Mouse (Mus musculus) limb, embryonic 14.5 days (tissue): ENCODE measurements around the gene Mmel1. TPM values are rescaled to one million over a fixed set of nuclear protein-coding genes. Genes with fewer than 3 reads are reported as not detected.

Experiments
- ATAC-seq: fragments of 200-750 bp; cut with Nextera tagmentation; 2 replicates; pipeline ENCODE4 v1.8.0; 2017; ENCODE audit warnings: low read depth, moderate number of reproducible peaks, moderate TSS enrichment; ENCODE audit not compliant: low FRiP score
- DNase-seq: peaks from one replicate; pipeline ENCODE4 v3.0.0-alpha.2; 2015; ENCODE audit warnings: low spot score
- H3K27ac ChIP-seq: fragments of 300-500 bp; sonication (generic); replicated peaks from 2 replicates; pipeline ENCODE4 v1.5.1; 2014; ENCODE audit warnings: low read depth, mild to moderate bottlenecking, low read length, moderate library complexity, mixed read lengths
- H3K27me3 ChIP-seq: fragments of 300-500 bp; sonication (generic); 2 replicates; pipeline ENCODE4 v1.6.1; 2014; ENCODE audit warnings: low read length, mixed read lengths; ENCODE audit not compliant: control insufficient read depth, insufficient read depth
- H3K36me3 ChIP-seq: fragments of 300-500 bp; sonication (generic); 2 replicates; pipeline ENCODE4 v1.6.1; 2014; ENCODE audit warnings: mild to moderate bottlenecking, low read length, moderate library complexity, mixed read lengths; ENCODE audit not compliant: control insufficient read depth, insufficient read depth
- H3K4me1 ChIP-seq: fragments of 300-500 bp; sonication (generic); 2 replicates; pipeline ENCODE4 v1.6.1; 2014; ENCODE audit warnings: antibody characterized with exemption, low read length, mixed read lengths; ENCODE audit not compliant: control insufficient read depth, insufficient read depth
- H3K4me2 ChIP-seq: fragments of 300-500 bp; sonication (generic); replicated peaks from 2 replicates; pipeline ENCODE4 v1.6.1; 2014; ENCODE audit warnings: low read depth, mild to moderate bottlenecking, low read length, moderate library complexity; ENCODE audit not compliant: severe bottlenecking
- H3K4me3 ChIP-seq: fragments of 300-500 bp; sonication (generic); replicated peaks from 2 replicates; pipeline ENCODE4 v1.5.1; 2014; ENCODE audit warnings: low read length
- H3K9ac ChIP-seq: fragments of 300-500 bp; sonication (generic); 2 replicates; pipeline ENCODE4 v1.6.1; 2014; ENCODE audit warnings: mild to moderate bottlenecking, low read depth, low read length, moderate library complexity; ENCODE audit not compliant: severe bottlenecking
- H3K9me3 ChIP-seq: fragments of 300-500 bp; sonication (generic); 2 replicates; pipeline ENCODE4 v1.6.1; 2016; ENCODE audit warnings: low read length; ENCODE audit not compliant: control insufficient read depth
- POLR2A ChIP-seq: fragments of 200-500 bp; IDR thresholded peaks from 2 replicates; pipeline ENCODE4 v1.8.0; 2012; ENCODE audit warnings: inconsistent platforms, mild to moderate bottlenecking, moderate library complexity, borderline replicate concordance; ENCODE audit not compliant: insufficient read depth, insufficient read length; ENCODE audit errors: extremely low read depth
- WGBS: fragments of 180-500 bp; shearing (Covaris S2); extraction: QIAGEN DNeasy Blood & Tissue Kit; methylation state at CpG from one replicate; pipeline ENCODE4 v1.1.7; 2014; 5-methylcytosine and 5-hydroxymethylcytosine counted together
- polyA plus RNA-seq, 2 experiments: library from polyadenylated mRNA; depleted of rRNA in 1 of 2; stranded (reverse) in 1 of 2; unstranded in 1 of 2; fragments of >200 nt; fragmentation: Nextera tagmentation in 1 of 2; extraction: Ambion mirVana in 1 of 2; gene quantifications; 2 replicates each; pipeline versions ENCODE4 v1.2.1 to v1.2.3; 2012 to 2014

The Mmel1 gene
- 0.11 and 0.15 TPM in 2 replicates for polyA plus RNA-seq (2012; rRNA removed)
- 0.10 TPM in 1 of 2 replicates, not detected in the other for polyA plus RNA-seq (2014; fragmentation: Nextera tagmentation; extraction: Ambion mirVana)

DNA sequence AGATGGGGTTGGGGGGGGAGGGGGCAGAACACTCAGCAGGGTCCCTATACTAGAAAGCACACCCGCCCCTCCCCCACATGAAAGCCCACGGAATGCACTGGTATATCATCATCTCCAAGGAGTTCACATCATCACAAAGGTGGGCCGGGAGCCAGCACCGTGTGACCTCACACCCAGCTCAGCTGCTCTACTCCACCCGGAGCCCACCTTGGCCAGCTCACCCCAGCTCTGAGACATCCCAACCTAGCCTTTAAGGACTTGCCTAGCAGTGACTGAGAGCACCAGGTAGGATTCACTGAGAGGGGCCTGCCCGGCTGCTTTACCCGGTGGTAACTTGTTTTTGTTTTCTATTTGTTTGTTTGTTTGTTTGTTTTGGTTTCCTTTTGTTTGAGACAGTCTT, at the start of gene Mmel1:
Mmel1 (plus strand) TSS at position 146 of the 400 bp plus-strand sequence.
- 87% methylated on average over 7 of the region's 7 CpGs for WGBS
- no peak within 1 kb of the TSS for H3K9ac ChIP-seq

GRCm38 (mm10) chr4:154825662-154826061, 43.7 kb upstream of the Mmel1 start:
- no peaks in the 10 kb centered on the region for H3K36me3 ChIP-seq
- H3K4me3 ChIP-seq, result no peak overlapping the region
- no peak overlapping the region for H3K4me2 ChIP-seq
- H3K9me3 ChIP-seq, result no peaks in the 10 kb centered on the region
- no peak overlapping the region for H3K27ac ChIP-seq
- DNase-seq, result peak; percentile 40
- no peaks in the 10 kb centered on the region for H3K27me3 ChIP-seq
- TF ChIP-seq POLR2A, result no peak
- WGBS, result 33% methylated on average over 6 of the region's 6 CpGs
- peak; percentile 55 for ATAC-seq
- H3K9ac ChIP-seq, result no peak overlapping the region
- peaks cover 4% of the 10 kb centered on the region; the same call in 1 of the 2 replicates for H3K4me1 ChIP-seq

More for the DNA sequence above, at the start of gene Mmel1:
- no peak for DNase-seq
- no peak for TF ChIP-seq POLR2A
- Histone ChIP-seq H3K27me3 (no peaks in the 10 kb centered on the region), H3K36me3 (no peaks in the 10 kb centered on the region), H3K4me1 (peaks cover 11% of the 10 kb centered on the region), H3K4me3 (no peak within 1 kb of the TSS), H3K27ac (no peak within 1 kb of the TSS), H3K9me3 (no peaks in the 10 kb centered on the region), H3K4me2 (no peak within 1 kb of the TSS)
- no peak for ATAC-seq

- no peak overlapping the region for H3K4me3 ChIP-seq
- H3K27me3 ChIP-seq, result no peaks in the 10 kb centered on the region
- DNase-seq (no peak), ATAC-seq (no peak)
- no peak overlapping the region for H3K9ac ChIP-seq
- no peak overlapping the region for H3K27ac ChIP-seq
- 46% methylated on average over 7 of the region's 7 CpGs for WGBS
- no peaks in the 10 kb centered on the region for H3K36me3 ChIP-seq
- no peaks in the 10 kb centered on the region for H3K9me3 ChIP-seq
- H3K4me2 ChIP-seq, result no peak overlapping the region
- peaks cover 4% of the 10 kb centered on the region; the same call in 1 of the 2 replicates for H3K4me1 ChIP-seq
- TF ChIP-seq POLR2A, result no peak
Observed at GRCm38 (mm10) chr4:154826224-154826623, 43.2 kb upstream of the Mmel1 start.

GRCm38 (mm10) chr4:154827181-154827580, 42.2 kb upstream of the Mmel1 start:
- Histone ChIP-seq H3K4me3 (no peak overlapping the region), H3K36me3 (no peaks in the 10 kb centered on the region), H3K9ac (no peak overlapping the region), H3K4me1 (peaks cover 4% of the 10 kb centered on the region; the same call in 1 of the 2 replicates), H3K27ac (no peak overlapping the region), H3K27me3 (no peaks in the 10 kb centered on the region), H3K9me3 (no peaks in the 10 kb centered on the region), H3K4me2 (no peak overlapping the region)
- DNase-seq, result no peak
- 83% methylated on average over 7 of the region's 7 CpGs for WGBS
- no peak for ATAC-seq
- no peak for TF ChIP-seq POLR2A

GRCm38 (mm10) chr4:154827861-154828610, 41.3 kb upstream of the Mmel1 start:
- Histone ChIP-seq H3K27ac (no peak overlapping the region), H3K4me3 (no peak overlapping the region), H3K36me3 (no peaks in the 10 kb centered on the region), H3K4me1 (peaks cover 4% of the 10 kb centered on the region; the same call in 1 of the 2 replicates), H3K4me2 (no peak overlapping the region), H3K27me3 (no peaks in the 10 kb centered on the region), H3K9ac (no peak overlapping the region), H3K9me3 (no peaks in the 10 kb centered on the region)
- 45% methylated on average over 10 of the region's 10 CpGs for whole genome bisulfite sequencing
- ATAC-seq (no peak), DNase-seq (no peak)
- no peak for TF ChIP-seq POLR2A
